Mouse (Mus musculus) heart, adult 2 months (tissue): ENCODE measurements around the gene Padi1.

Source experiments
- CTCF ChIP-seq: fragments of 200-600 bp; IDR thresholded peaks from 2 replicates; pipeline ENCODE4 v1.8.1; 2022; ENCODE audit warnings: antibody characterized with exemption, mild to moderate bottlenecking, moderate library complexity
- POLR2A ChIP-seq: fragments of 200-500 bp; IDR thresholded peaks from 2 replicates; pipeline ENCODE4 v1.6.1; 2011; ENCODE audit warnings: mild to moderate bottlenecking, low read depth, low read length, control low read depth; ENCODE audit not compliant: insufficient read depth

DNA sequence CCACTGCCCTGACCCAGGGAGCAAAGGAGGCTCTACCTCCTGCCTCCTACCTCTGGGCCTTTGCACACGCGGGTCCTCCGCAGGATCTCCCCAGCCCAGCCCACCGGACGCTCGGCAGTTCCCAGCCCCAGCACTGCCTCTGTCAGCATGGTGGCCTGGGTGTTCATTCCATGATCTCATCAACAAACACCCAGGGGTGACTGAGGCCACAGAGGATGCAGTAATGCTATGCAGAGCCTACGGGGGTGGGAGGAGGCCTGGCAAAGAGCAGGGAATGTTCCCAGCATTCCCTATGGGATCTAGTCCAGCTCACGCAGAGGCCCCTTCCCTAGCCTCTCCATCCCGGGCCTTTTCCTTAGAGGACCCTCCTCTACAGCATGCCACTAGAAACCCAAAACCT, 50.9 kb downstream of the Padi1 start:
- TF ChIP-seq CTCF (no peak), POLR2A (no peak)
